Mouse (Mus musculus): ENCODE data around the gene Sfrp5. TPM values are rescaled to one million over a fixed set of nuclear protein-coding genes. Genes with fewer than 3 reads are reported as not detected.

Sfrp5 gene
- polyA plus RNA-seq, 1 experiment from 2014 or later, result 4.3 TPM

DNA sequence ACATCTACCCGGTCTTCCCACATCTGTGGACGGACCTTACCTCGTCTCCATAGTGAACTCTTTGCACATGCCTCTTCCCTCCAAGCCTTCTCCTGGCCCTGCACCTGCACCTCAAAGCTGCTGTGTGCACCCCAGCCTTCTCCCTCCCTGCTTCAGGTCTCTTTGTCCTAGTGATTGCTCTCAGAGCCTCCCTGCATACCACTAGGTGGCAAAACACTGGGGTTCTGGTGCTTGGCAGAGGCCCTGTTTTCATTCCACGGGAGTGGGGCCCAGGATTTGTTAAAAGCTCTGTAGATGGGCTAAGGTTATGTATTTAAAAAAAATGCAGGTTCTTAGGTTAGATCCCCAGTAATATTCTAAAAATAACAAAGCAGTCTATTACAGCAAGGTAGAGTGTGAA is 5.0 kb downstream of the Sfrp5 start:
- Histone ChIP-seq H3K9me3 (ENCODE audit: control insufficient read depth, low read length) (no peaks in the 10 kb centered on the region), H3K4me2 (ENCODE audit: low read length) (no peak overlapping the region), H3K4me3 (ENCODE audit: control insufficient read depth in 1 of 2, insufficient read depth in 1 of 2, low read depth in 1 of 2, low read length in 2 of 2) (no peak overlapping the region), H3K9ac (ENCODE audit: low read length) (no peak overlapping the region), H3K4me1 (ENCODE audit: control insufficient read depth in 2 of 2, insufficient read depth in 2 of 2, low read length in 2 of 2) (peaks cover 0 to 11% of the 10 kb centered on the region in 2 experiments; a peak in 1 of 4 replicates), H3K27ac (replicated peaks in 1 of 2; ENCODE audit: control insufficient read depth in 1 of 2, insufficient read depth in 1 of 2, low read depth in 2 of 2, low read length in 2 of 2) (no peak overlapping the region), H3K27me3 (ENCODE audit: control insufficient read depth, insufficient read depth, low read length) (peaks cover 45% of the 10 kb centered on the region), H3K36me3 (ENCODE audit: control insufficient read depth, insufficient read depth, low read length) (peaks cover 9% of the 10 kb centered on the region; the same call in 1 of the 2 replicates)
- 66% methylated on average over 4 of the region's 4 CpGs for whole genome bisulfite sequencing
- ATAC-seq (ENCODE audit: insufficient number of reproducible peaks, insufficient read depth, low FRiP score, low read depth), result no peak

GRCm38 (mm10) chr19:42196378-42196777 is 5.7 kb downstream of the Sfrp5 start:
- H3K4me3 ChIP-seq (ENCODE audit: control insufficient read depth in 1 of 2, insufficient read depth in 1 of 2, low read depth in 1 of 2, low read length in 2 of 2), result no peak overlapping the region
- 74% methylated on average over 4 of the region's 4 CpGs for WGBS
- no peak for ATAC-seq (ENCODE audit: insufficient number of reproducible peaks, insufficient read depth, low FRiP score, low read depth)
- H3K27me3 ChIP-seq (ENCODE audit: control insufficient read depth, insufficient read depth, low read length), result peaks cover 38% of the 10 kb centered on the region
- no peak overlapping the region for H3K27ac ChIP-seq (replicated peaks in 1 of 2; ENCODE audit: control insufficient read depth in 1 of 2, insufficient read depth in 1 of 2, low read depth in 2 of 2, low read length in 2 of 2)
- peaks cover 15% of the 10 kb centered on the region for H3K36me3 ChIP-seq (ENCODE audit: control insufficient read depth, insufficient read depth, low read length)
- H3K4me2 ChIP-seq (ENCODE audit: low read length), result no peak overlapping the region
- H3K4me1 ChIP-seq (ENCODE audit: control insufficient read depth in 2 of 2, insufficient read depth in 2 of 2, low read length in 2 of 2), result peaks cover 0 to 6% of the 10 kb centered on the region in 2 experiments; a peak in 1 of 4 replicates
- no peak overlapping the region for H3K9ac ChIP-seq (ENCODE audit: low read length)
- H3K9me3 ChIP-seq (ENCODE audit: control insufficient read depth, low read length), result no peaks in the 10 kb centered on the region

- Histone ChIP-seq H3K4me1 (ENCODE audit: control insufficient read depth in 2 of 2, insufficient read depth in 2 of 2, low read length in 2 of 2) (peaks cover 0 to 6% of the 10 kb centered on the region in 2 experiments; a peak in 1 of 4 replicates), H3K4me3 (ENCODE audit: control insufficient read depth in 1 of 2, insufficient read depth in 1 of 2, low read depth in 1 of 2, low read length in 2 of 2) (no peak overlapping the region), H3K27me3 (ENCODE audit: control insufficient read depth, insufficient read depth, low read length) (peaks cover 8% of the 10 kb centered on the region), H3K9me3 (ENCODE audit: control insufficient read depth, low read length) (no peaks in the 10 kb centered on the region), H3K4me2 (ENCODE audit: low read length) (no peak overlapping the region), H3K9ac (ENCODE audit: low read length) (no peak overlapping the region), H3K27ac (replicated peaks in 1 of 2; ENCODE audit: control insufficient read depth in 1 of 2, insufficient read depth in 1 of 2, low read depth in 2 of 2, low read length in 2 of 2) (no peak overlapping the region), H3K36me3 (ENCODE audit: control insufficient read depth, insufficient read depth, low read length) (peaks cover 41% of the 10 kb centered on the region)
- WGBS, result 40% methylated on average over 2 of the region's 2 CpGs
- ATAC-seq (ENCODE audit: insufficient number of reproducible peaks, insufficient read depth, low FRiP score, low read depth), result no peak
Measured at GRCm38 (mm10) chr19:42193311-42193710, 8.7 kb downstream of the Sfrp5 start.

GRCm38 (mm10) chr19:42190494-42190893 is 11.6 kb downstream of the Sfrp5 start:
- Histone ChIP-seq H3K9me3 (ENCODE audit: control insufficient read depth, low read length) (no peaks in the 10 kb centered on the region), H3K4me3 (ENCODE audit: control insufficient read depth in 1 of 2, insufficient read depth in 1 of 2, low read depth in 1 of 2, low read length in 2 of 2) (no peak overlapping the region), H3K36me3 (ENCODE audit: control insufficient read depth, insufficient read depth, low read length) (peaks cover 49% of the 10 kb centered on the region), H3K4me2 (ENCODE audit: low read length) (no peak overlapping the region), H3K9ac (ENCODE audit: low read length) (no peak overlapping the region), H3K27me3 (ENCODE audit: control insufficient read depth, insufficient read depth, low read length) (no peaks in the 10 kb centered on the region), H3K27ac (replicated peaks in 1 of 2; ENCODE audit: control insufficient read depth in 1 of 2, insufficient read depth in 1 of 2, low read depth in 2 of 2, low read length in 2 of 2) (no peak overlapping the region), H3K4me1 (ENCODE audit: control insufficient read depth in 2 of 2, insufficient read depth in 2 of 2, low read length in 2 of 2) (peaks cover 0 to 6% of the 10 kb centered on the region in 2 experiments; a peak in 1 of 4 replicates)
- 21% methylated on average over 5 of the region's 5 CpGs for WGBS
- no peak for ATAC-seq (ENCODE audit: insufficient number of reproducible peaks, insufficient read depth, low FRiP score, low read depth)

DNA sequence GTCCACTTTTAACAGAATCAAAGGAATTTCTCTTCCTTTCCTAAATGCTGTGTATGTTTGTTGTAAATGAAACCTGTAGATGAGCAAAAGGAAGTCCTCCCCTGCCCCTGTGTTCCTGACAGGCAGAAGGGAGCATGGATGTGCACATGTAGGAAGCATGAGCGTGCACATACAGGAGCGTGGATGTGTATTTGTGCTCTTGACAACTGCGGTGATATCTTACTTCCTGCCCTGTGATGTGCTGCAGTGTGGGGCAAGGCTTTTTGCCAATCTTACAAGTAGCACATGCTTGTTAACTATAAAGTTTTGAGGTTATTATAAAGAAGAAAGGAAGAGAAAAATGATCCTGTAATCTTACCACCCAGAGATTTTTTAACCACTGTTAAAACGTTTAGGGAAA is 12.3 kb downstream of the Sfrp5 start:
- peaks cover 56% of the 10 kb centered on the region for H3K36me3 ChIP-seq (ENCODE audit: control insufficient read depth, insufficient read depth, low read length)

DNA sequence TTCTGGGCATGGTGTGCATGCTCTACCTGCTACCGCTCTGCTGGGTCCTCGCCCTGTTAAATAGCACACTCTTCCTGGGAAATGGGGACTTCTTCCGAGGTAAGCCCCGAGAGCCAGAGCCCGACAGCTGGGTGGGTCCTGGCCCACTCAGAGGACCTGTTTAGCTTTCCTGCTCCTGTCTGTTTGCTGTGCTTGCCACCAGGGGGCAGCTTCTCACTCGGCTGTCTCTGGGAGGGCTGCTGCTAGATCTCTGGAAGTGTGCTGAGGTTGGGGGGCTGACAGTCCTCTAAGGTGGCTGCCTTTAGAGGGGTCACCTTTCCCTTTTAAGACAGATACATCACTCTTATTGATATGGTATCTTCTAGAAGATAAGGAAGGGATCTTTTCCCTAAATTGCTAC is 19.4 kb downstream of the Sfrp5 start:
- H3K4me3 ChIP-seq (ENCODE audit: control insufficient read depth in 1 of 2, insufficient read depth in 1 of 2, low read depth in 1 of 2, low read length in 2 of 2), result no peak overlapping the region
- 48% methylated on average over 6 of the region's 6 CpGs for WGBS
- H3K4me2 ChIP-seq (ENCODE audit: low read length), result no peak overlapping the region
- no peaks in the 10 kb centered on the region for H3K27me3 ChIP-seq (ENCODE audit: control insufficient read depth, insufficient read depth, low read length)
- H3K27ac ChIP-seq (replicated peaks in 1 of 2; ENCODE audit: control insufficient read depth in 1 of 2, insufficient read depth in 1 of 2, low read depth in 2 of 2, low read length in 2 of 2), result no peak overlapping the region
- ATAC-seq (ENCODE audit: insufficient number of reproducible peaks, insufficient read depth, low FRiP score, low read depth), result no peak
- no peak overlapping the region for H3K9ac ChIP-seq (ENCODE audit: low read length)
- H3K9me3 ChIP-seq (ENCODE audit: control insufficient read depth, low read length), result no peaks in the 10 kb centered on the region
- H3K36me3 ChIP-seq (ENCODE audit: control insufficient read depth, insufficient read depth, low read length), result peaks cover 68% of the 10 kb centered on the region
- H3K4me1 ChIP-seq (ENCODE audit: control insufficient read depth in 2 of 2, insufficient read depth in 2 of 2, low read length in 2 of 2), result no peaks in the 10 kb centered on the region

More for the DNA sequence above, 12.3 kb downstream of the Sfrp5 start:
- Histone ChIP-seq H3K9ac (ENCODE audit: low read length) (no peak overlapping the region), H3K27ac (replicated peaks in 1 of 2; ENCODE audit: control insufficient read depth in 1 of 2, insufficient read depth in 1 of 2, low read depth in 2 of 2, low read length in 2 of 2) (no peak overlapping the region), H3K27me3 (ENCODE audit: control insufficient read depth, insufficient read depth, low read length) (no peaks in the 10 kb centered on the region), H3K4me3 (ENCODE audit: control insufficient read depth in 1 of 2, insufficient read depth in 1 of 2, low read depth in 1 of 2, low read length in 2 of 2) (no peak overlapping the region), H3K9me3 (ENCODE audit: control insufficient read depth, low read length) (no peaks in the 10 kb centered on the region), H3K4me2 (ENCODE audit: low read length) (no peak overlapping the region), H3K4me1 (ENCODE audit: control insufficient read depth in 2 of 2, insufficient read depth in 2 of 2, low read length in 2 of 2) (peaks cover 0 to 6% of the 10 kb centered on the region in 2 experiments; a peak in 1 of 4 replicates)
- WGBS, result 71% methylated on average over 4 of the region's 4 CpGs
- ATAC-seq (ENCODE audit: insufficient number of reproducible peaks, insufficient read depth, low FRiP score, low read depth), result no peak

- Histone ChIP-seq H3K4me1 (ENCODE audit: control insufficient read depth in 2 of 2, insufficient read depth in 2 of 2, low read length in 2 of 2) (no peaks in the 10 kb centered on the region), H3K27ac (replicated peaks in 1 of 2; ENCODE audit: control insufficient read depth in 1 of 2, insufficient read depth in 1 of 2, low read depth in 2 of 2, low read length in 2 of 2) (no peak overlapping the region), H3K36me3 (ENCODE audit: control insufficient read depth, insufficient read depth, low read length) (peaks cover 52% of the 10 kb centered on the region), H3K9ac (ENCODE audit: low read length) (no peak overlapping the region), H3K4me3 (ENCODE audit: control insufficient read depth in 1 of 2, insufficient read depth in 1 of 2, low read depth in 1 of 2, low read length in 2 of 2) (no peak overlapping the region), H3K9me3 (ENCODE audit: control insufficient read depth, low read length) (no peaks in the 10 kb centered on the region), H3K27me3 (ENCODE audit: control insufficient read depth, insufficient read depth, low read length) (no peaks in the 10 kb centered on the region), H3K4me2 (ENCODE audit: low read length) (no peak overlapping the region)
- WGBS, result 83% methylated on average over 14 of the region's 14 CpGs
- no peak for ATAC-seq (ENCODE audit: insufficient number of reproducible peaks, insufficient read depth, low FRiP score, low read depth)
Measured at GRCm38 (mm10) chr19:42179356-42179755, 22.7 kb downstream of the Sfrp5 start.

GRCm38 (mm10) chr19:42177461-42177860 is 24.6 kb downstream of the Sfrp5 start:
- 67% methylated on average over 2 of the region's 2 CpGs for WGBS
- Histone ChIP-seq H3K4me1 (ENCODE audit: control insufficient read depth in 2 of 2, insufficient read depth in 2 of 2, low read length in 2 of 2) (no peaks in the 10 kb centered on the region), H3K4me2 (ENCODE audit: low read length) (no peak overlapping the region), H3K27ac (replicated peaks in 1 of 2; ENCODE audit: control insufficient read depth in 1 of 2, insufficient read depth in 1 of 2, low read depth in 2 of 2, low read length in 2 of 2) (no peak overlapping the region), H3K27me3 (ENCODE audit: control insufficient read depth, insufficient read depth, low read length) (no peaks in the 10 kb centered on the region), H3K9me3 (ENCODE audit: control insufficient read depth, low read length) (no peaks in the 10 kb centered on the region), H3K4me3 (ENCODE audit: control insufficient read depth in 1 of 2, insufficient read depth in 1 of 2, low read depth in 1 of 2, low read length in 2 of 2) (no peak overlapping the region), H3K9ac (ENCODE audit: low read length) (no peak overlapping the region), H3K36me3 (ENCODE audit: control insufficient read depth, insufficient read depth, low read length) (peaks cover 33% of the 10 kb centered on the region)
- ATAC-seq (ENCODE audit: insufficient number of reproducible peaks, insufficient read depth, low FRiP score, low read depth), result no peak
